Mouse (Mus musculus) myocyte (in vitro differentiated cells): Measurements from ENCODE around the gene Elovl6.

Experiments
- MYOG ChIP-seq, 3 experiments: IDR thresholded peaks; one replicate each; pipeline ENCODE4 v1.6.1; 2011; ENCODE audit warnings: control low read depth in 2 of 3, low read depth in 2 of 3, mild to moderate bottlenecking in 2 of 3; ENCODE audit not compliant: insufficient read length in 2 of 3, control insufficient read depth in 1 of 3, insufficient read depth in 1 of 3
- POLR2A ChIP-seq: IDR thresholded peaks from one replicate; pipeline ENCODE4 v1.6.1; 2011; ENCODE audit warnings: low read depth, mild to moderate bottlenecking, control low read depth, moderate library complexity; ENCODE audit not compliant: insufficient read length
- TCF12 ChIP-seq: IDR thresholded peaks from one replicate; pipeline ENCODE4 v1.6.1; 2011; ENCODE audit warnings: mild to moderate bottlenecking, control low read depth; ENCODE audit not compliant: poor library complexity, insufficient read depth, severe bottlenecking
- TCF3 ChIP-seq: IDR thresholded peaks from one replicate; pipeline ENCODE4 v1.6.1; 2011; ENCODE audit warnings: low read depth, control low read depth; ENCODE audit not compliant: insufficient read length

DNA sequence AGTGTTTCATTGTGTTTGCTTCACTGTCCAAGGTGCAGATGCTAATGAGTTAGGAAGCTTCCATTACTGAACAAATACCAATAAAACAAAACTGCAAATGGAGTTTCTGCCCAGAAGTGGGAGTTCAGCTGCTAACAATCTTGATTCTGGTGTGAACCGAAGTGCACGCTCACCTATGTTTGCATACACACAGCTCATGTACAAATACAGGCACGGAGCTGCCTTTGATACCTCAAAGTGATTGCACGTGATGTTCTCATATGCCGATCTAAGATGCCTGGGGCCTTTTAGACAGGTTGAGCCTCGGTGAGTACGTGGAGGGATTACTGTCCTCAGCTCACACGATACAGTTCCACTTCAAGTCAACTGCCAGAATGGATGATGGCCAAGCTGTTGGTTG, 55.8 kb downstream of the Elovl6 start:
- TF ChIP-seq TCF3 (no peak), POLR2A (no peak), TCF12 (no peak), MYOG (IDR thresholded peaks at IDR 0.05; ENCODE audit: control insufficient read depth in 1 of 3, insufficient read depth in 1 of 3, insufficient read length in 2 of 3, low read depth in 2 of 3) (no peak)
